Mouse (Mus musculus) erythroblast, adult 5-6 weeks (primary cell): Measurements from ENCODE around the gene Parn. TPM values are rescaled to one million over a fixed set of nuclear protein-coding genes. Genes with fewer than 3 reads are reported as not detected.
"Not testable (repeated sequence)": the region's sequence is repeated elsewhere in the genome, so short reads cannot be mapped to it uniquely, and the experiment has no call there.

Experiments used
- ATAC-seq: replicated peaks from 2 replicates; pipeline ENCODE4 v1.8.0; 2016; ENCODE audit warnings: moderate number of reproducible peaks, mild to moderate bottlenecking, moderate TSS enrichment, inconsistent platforms; ENCODE audit not compliant: poor library complexity, low FRiP score, severe bottlenecking
- total RNA-seq, 2 experiments: library from RNA; stranded (forward) in 1 of 2; stranded (reverse) in 1 of 2; fragments of 150-400 nt in 1 of 2; fragments of 200-764, 138-1000 nt in 1 of 2; gene quantifications; 2 replicates each; pipeline versions ENCODE4 v1.2.3 to v1.2.4; 2015 to 2017; ENCODE audit warnings: low replicate concordance in 2 of 2

The Parn gene
- total RNA-seq (2015; ENCODE audit: low replicate concordance) (2.9 and 3.1 TPM in 2 replicates), total RNA-seq (2017; ENCODE audit: low replicate concordance) (8.5 and 8.7 TPM in 2 replicates)

GRCm38 (mm10) chr16:13667878-13668343 lies at the start of gene Parn:
TSS of gene Parn (minus strand) at chr16:13668170.
- ATAC-seq = peak; percentile 84

GRCm38 (mm10) chr16:13716821-13717553 lies 49.0 kb upstream of the Parn start:
- no peak for ATAC-seq

GRCm38 (mm10) chr16:13714910-13715309 lies 46.9 kb upstream of the Parn start:
- ATAC-seq = no peak

GRCm38 (mm10) chr16:13704676-13705075 lies 36.7 kb upstream of the Parn start:
- ATAC-seq = no peak

GRCm38 (mm10) chr16:13702184-13702583 lies 34.2 kb upstream of the Parn start:
- ATAC-seq = no peak

- ATAC-seq = no peak
Observed at GRCm38 (mm10) chr16:13698998-13699397, 31.0 kb upstream of the Parn start.

- no peak for ATAC-seq
Observed at GRCm38 (mm10) chr16:13678601-13679319, 10.8 kb upstream of the Parn start.

- ATAC-seq = no peak
Observed at GRCm38 (mm10) chr16:13674511-13674910, 6.5 kb upstream of the Parn start.

GRCm38 (mm10) chr16:13673114-13673513 lies 5.1 kb upstream of the Parn start:
- no peak for ATAC-seq

- ATAC-seq = peak; percentile 79
Observed at GRCm38 (mm10) chr16:13672386-13672898, 4.5 kb upstream of the Parn start.

- peak; percentile 79 for ATAC-seq
Observed at GRCm38 (mm10) chr16:13671685-13672385, 3.9 kb upstream of the Parn start, which contains the start of the genes Bfar and 3110001I22Rik. TSS of gene Bfar (plus strand) at chr16:13671858. TSS of gene 3110001I22Rik (plus strand) at chr16:13671929.

GRCm38 (mm10) chr16:13670896-13671295 lies 2.9 kb upstream of the Parn start:
- ATAC-seq = not testable (repeated sequence)

- ATAC-seq = no peak
Observed at GRCm38 (mm10) chr16:13669282-13669681, 1.3 kb upstream of the Parn start.

GRCm38 (mm10) chr16:13668402-13669108 lies 585 bp upstream of the Parn start:
- ATAC-seq = no peak

- no peak for ATAC-seq
Observed at GRCm38 (mm10) chr16:13660736-13661135, 7.2 kb downstream of the Parn start.

GRCm38 (mm10) chr16:13658886-13659285 lies 9.1 kb downstream of the Parn start:
- no peak for ATAC-seq

GRCm38 (mm10) chr16:13645930-13646329 lies 22.0 kb downstream of the Parn start:
- ATAC-seq = no peak

- no peak for ATAC-seq
Observed at GRCm38 (mm10) chr16:13644474-13644873, 23.5 kb downstream of the Parn start.

- no peak for ATAC-seq
Observed at GRCm38 (mm10) chr16:13640064-13640463, 27.9 kb downstream of the Parn start.
